Mouse (Mus musculus) urinary bladder, postnatal 10 days (tissue): ENCODE measurements around the gene Vamp5.

Experiments
- DNase-seq: peaks from one replicate; pipeline ENCODE4 v3.0.0; 2022; ENCODE audit warnings: low spot score

The Vamp5 gene

GRCm38 (mm10) chr6:72364009-72364408, 16.3 kb downstream of the Vamp5 start:
- no peak for DNase-seq

GRCm38 (mm10) chr6:72362132-72363028, 17.9 kb downstream of the Vamp5 start:
- peak; percentile 79 for DNase-seq

- DNase-seq, result no peak
These were observed 19.1 kb downstream of the Vamp5 start for GRCm38 (mm10) chr6:72361121-72361551.

- DNase-seq, result no peak
These were observed 19.7 kb downstream of the Vamp5 start for GRCm38 (mm10) chr6:72360599-72360935.

GRCm38 (mm10) chr6:72359891-72360598, 20.2 kb downstream of the Vamp5 start:
- no peak for DNase-seq

- no peak for DNase-seq
These were observed 20.9 kb downstream of the Vamp5 start for GRCm38 (mm10) chr6:72359343-72359742.

GRCm38 (mm10) chr6:72358086-72358764, 22.0 kb downstream of the Vamp5 start:
- DNase-seq, result no peak

GRCm38 (mm10) chr6:72357164-72358079, 22.8 kb downstream of the Vamp5 start:
- DNase-seq, result no peak

- no peak for DNase-seq
These were observed 24.2 kb downstream of the Vamp5 start for GRCm38 (mm10) chr6:72356001-72356532.

- DNase-seq, result peak; percentile 39
These were observed 25.0 kb downstream of the Vamp5 start, which contains the start of gene Tmem150a for GRCm38 (mm10) chr6:72355066-72355911. Tmem150a (plus strand) TSS chr6:72355447.

- DNase-seq, result no peak
These were observed 26.2 kb downstream of the Vamp5 start for GRCm38 (mm10) chr6:72354025-72354424.

- DNase-seq, result no peak
These were observed 27.4 kb downstream of the Vamp5 start for GRCm38 (mm10) chr6:72352636-72353405.

- no peak for DNase-seq
These were observed 30.1 kb downstream of the Vamp5 start for GRCm38 (mm10) chr6:72350214-72350613.

GRCm38 (mm10) chr6:72348411-72348810, 31.9 kb downstream of the Vamp5 start:
- no peak for DNase-seq

- DNase-seq, result peak; percentile 25
These were observed 32.9 kb downstream of the Vamp5 start, which contains the start of gene 0610030E20Rik for GRCm38 (mm10) chr6:72347166-72347941. 0610030E20Rik (plus strand) TSS chr6:72347317.

GRCm38 (mm10) chr6:72346261-72346660, 34.0 kb downstream of the Vamp5 start:
- DNase-seq, result no peak

GRCm38 (mm10) chr6:72345633-72346032, 34.6 kb downstream of the Vamp5 start:
- DNase-seq, result no peak

GRCm38 (mm10) chr6:72345074-72345567, 35.1 kb downstream of the Vamp5 start, which contains the start of gene Usp39:
Usp39 (minus strand) TSS chr6:72345184.
- DNase-seq, result peak; percentile 70
